Mouse (Mus musculus) adrenal gland, postnatal 10 days (tissue): Measurements from ENCODE around the gene Acot3. TPM values are rescaled to one million over a fixed set of nuclear protein-coding genes. Genes with fewer than 3 reads are reported as not detected.
A peak's percentile ranks its signal among the peaks of the same experiment; 100 is the strongest.
"Not testable (repeated sequence)": the region's sequence is repeated elsewhere in the genome, so short reads cannot be mapped to it uniquely, and the experiment has no call there.

Experiments
- DNase-seq: peaks from one replicate; pipeline ENCODE4 v3.0.0; 2021; ENCODE audit warnings: mixed read lengths
- total RNA-seq, 2 experiments: library from RNA; stranded (reverse); gene quantifications; 2 replicates each; pipeline ENCODE4 v1.2.3; 2021

Gene Acot3
- total RNA-seq, 2 experiments from 2014 or later = 2.5 to 3.4 TPM

DNA sequence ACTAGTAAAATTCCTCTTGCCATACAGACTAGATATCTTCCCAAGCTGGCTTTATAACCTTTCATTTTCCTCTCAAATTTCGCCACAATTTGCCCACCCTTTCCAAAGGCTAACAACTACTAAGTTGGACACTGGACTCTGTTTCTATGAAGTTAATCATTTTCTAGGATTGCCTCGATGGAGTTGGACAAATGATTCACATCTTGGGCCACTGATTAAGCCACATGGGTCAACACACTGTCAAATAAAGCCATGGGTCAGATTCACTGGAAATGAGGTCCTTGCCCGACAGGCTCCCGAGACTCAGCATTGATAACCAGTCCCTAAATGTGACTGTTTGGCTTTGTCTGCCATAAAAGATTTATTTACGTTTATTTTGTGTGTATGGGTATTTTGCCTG is 9.7 kb upstream of the Acot3 start:
- no peak for DNase-seq

DNA sequence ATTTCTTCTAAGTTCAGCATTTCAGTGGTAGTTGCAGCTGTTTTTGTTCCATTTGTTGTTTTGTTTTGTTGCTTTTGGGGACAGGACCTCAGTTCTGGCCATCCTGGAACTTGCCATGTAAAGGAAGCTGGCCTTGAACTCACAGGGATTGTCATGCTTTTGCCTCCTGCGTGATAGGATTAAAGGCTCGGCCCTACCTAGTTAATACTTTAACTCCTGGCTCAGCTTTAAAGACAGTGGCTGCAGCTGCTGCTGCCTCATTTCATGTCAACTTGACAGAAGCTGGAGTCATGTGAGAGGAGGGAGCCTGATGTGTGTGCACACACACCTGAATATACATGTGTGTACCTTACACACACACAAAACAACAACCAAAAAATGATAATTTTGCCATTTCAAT is 7.9 kb upstream of the Acot3 start:
- no peak for DNase-seq

GRCm38 (mm10) chr12:84046906-84047305 is 5.0 kb upstream of the Acot3 start:
- no peak for DNase-seq

GRCm38 (mm10) chr12:84050744-84051143 is 1.2 kb upstream of the Acot3 start:
- not testable (repeated sequence) for DNase-seq

DNA sequence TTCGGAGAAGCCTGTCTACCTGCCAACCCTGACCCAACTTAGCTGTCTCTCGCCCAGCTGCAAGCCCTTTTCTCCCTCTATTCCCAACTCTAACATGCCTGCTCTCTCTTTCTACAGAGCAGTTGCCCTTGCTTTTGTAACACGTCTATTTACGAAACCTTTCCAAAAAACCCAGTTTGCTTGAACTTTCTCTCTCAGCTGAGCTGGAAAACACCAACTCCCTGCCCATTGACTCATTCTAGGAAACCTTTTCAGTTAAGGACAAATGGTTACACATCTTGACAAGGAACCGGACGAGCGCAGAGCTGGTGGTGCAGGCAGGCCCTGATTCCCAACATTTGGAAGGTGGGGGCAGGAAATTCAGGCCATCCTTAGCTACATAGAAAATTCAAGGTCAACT is 665 bp downstream of the Acot3 start:
- DNase-seq = peak; percentile 28

GRCm38 (mm10) chr12:84053173-84053572 is 1.2 kb downstream of the Acot3 start:
- no peak for DNase-seq

DNA sequence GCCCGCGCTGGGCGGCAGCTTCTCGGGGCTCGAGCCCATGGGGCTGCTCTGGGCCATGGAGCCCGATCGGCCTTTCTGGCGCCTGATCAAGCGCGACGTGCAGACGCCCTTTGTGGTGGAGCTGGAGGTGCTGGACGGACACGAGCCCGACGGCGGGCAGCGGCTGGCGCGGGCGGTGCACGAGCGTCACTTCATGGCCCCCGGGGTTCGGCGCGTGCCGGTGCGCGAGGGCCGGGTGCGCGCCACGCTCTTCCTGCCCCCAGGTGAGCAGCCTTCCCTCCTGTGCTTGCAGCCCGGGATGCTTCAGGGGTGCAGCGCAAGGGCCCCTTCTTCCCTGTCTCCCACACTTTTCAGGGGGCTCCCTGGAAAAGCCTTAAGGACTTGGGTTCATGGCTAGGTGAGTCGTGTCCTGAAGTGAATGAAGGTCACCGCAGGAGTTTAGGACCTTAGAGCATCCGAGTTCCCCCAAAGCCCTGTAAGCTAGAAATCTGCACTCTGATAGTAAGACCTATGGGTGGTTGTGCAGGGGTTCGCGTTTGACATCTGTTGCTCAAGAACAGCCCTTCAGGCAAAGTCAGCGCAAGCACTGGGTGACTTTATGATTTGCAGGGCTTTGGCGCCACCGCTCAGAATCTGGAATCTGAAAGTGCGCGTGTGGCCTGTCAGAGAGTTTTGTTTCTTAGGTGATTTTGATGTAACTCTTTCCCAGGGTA is 1.9 kb downstream of the Acot3 start:
- DNase-seq = peak; percentile 41

GRCm38 (mm10) chr12:84060946-84061345 is 9.0 kb downstream of the Acot3 start:
- no peak for DNase-seq

DNA sequence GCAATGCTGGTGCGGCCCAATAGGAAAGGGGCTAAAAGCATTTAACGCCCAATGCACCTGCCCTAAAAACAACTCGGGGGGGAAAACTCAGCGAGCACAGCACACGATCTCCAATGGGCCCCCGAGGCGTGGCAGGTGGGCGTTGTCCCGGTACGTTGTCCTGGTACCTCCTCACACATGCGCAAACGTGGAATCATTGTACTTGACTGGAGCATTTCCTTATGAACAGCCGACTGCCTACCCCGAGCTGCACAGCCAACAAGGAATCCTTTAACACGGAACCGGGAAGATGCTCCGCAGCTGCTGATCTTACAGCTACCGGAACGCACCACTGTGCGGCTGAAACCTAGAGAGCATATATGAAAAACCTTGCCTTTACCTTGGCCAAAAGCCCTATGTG is 10.4 kb downstream of the Acot3 start:
- DNase-seq = no peak

- peak; percentile 42 for DNase-seq
Measured at GRCm38 (mm10) chr12:84063228-84063627, 11.3 kb downstream of the Acot3 start.

DNA sequence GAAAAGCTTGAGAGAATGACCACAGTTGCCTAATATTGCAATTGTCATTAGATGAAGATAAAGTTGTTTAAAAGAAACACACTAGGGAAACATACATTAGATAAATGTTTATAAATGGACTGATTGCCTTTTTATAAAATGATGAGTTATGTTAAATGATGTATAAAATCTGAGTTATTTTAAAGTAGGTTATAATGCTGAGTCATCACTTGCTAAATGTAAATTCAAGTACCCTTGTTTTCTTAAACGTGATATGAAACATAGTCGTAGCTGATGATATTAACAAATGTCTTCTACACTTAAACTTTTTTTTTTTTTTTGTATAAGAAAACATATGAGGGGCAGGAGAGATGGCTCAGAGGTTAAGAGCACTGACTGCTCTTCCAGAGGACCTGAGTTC is 11.9 kb downstream of the Acot3 start:
- DNase-seq = no peak

DNA sequence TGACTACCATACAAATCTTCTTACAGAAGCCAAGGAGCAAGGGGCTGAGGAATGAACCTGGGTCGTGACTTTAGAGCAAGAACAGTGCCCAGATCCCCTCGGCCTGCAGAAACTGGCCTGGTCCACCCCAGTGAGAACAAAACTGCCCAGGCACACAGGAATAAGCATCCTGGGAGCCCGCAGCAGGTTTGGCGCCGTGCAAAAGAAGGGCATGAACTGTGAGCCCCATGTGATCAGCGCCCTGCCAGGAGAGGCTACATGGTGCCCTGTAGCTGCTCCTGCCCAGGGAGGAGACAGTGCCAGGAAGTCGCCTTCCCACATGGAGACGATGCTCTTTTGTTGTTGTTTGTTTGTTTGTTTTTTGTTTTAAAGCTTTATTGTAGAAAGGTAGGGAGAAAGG is 12.7 kb downstream of the Acot3 start:
- no peak for DNase-seq

GRCm38 (mm10) chr12:84067752-84068151 is 15.8 kb downstream of the Acot3 start:
- DNase-seq = no peak

DNA sequence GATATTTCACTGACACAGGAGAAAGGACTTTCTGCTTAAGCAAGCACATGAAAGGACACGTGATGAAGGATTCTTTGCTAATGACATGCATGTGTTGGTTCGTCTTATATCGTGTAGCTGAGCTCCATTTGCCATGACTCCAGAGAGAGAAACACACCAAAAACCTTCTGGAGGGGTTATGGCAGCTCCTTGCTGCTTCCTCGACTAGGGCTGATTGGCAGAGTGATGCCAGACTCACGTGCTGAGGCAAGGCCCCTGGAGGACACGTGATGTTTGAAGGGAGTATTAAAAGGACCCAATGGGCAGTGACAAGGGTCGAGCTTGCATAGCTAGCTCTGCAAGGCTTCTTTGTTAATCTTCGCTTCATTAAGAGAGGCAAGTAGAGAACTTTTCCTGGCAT is 16.4 kb downstream of the Acot3 start:
- DNase-seq = no peak

DNA sequence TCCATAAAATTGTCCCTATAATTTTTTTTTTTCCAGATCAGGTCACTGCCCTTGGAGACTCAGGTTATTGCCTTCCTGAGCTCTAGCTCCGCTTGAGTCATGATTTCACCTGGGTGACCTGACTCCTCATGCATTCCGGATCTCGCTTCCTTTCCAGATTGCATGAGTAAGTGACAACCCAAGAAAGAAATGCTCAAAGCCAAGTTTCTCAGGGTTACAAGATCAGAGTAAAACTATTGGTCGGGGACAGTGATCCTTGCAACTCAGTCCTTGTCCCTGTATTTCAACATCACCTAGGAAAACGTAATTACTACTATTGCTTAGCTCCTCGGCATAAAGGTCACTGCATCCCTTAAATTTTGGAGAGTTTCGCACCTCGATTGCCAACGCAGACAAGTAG is 17.0 kb downstream of the Acot3 start, which contains the start of gene Acot5:
Gene Acot5 (plus strand): TSS at position 340 of the 400 bp plus-strand sequence.
- no peak for DNase-seq

GRCm38 (mm10) chr12:84069582-84069981 is 17.6 kb downstream of the Acot3 start:
- DNase-seq = peak; percentile 58

GRCm38 (mm10) chr12:84071696-84072095 is 19.8 kb downstream of the Acot3 start:
- DNase-seq = no peak

- DNase-seq = no peak
Measured at GRCm38 (mm10) chr12:84077371-84077990, 25.5 kb downstream of the Acot3 start.

GRCm38 (mm10) chr12:84083842-84084241 is 31.9 kb downstream of the Acot3 start:
- DNase-seq = no peak

DNA sequence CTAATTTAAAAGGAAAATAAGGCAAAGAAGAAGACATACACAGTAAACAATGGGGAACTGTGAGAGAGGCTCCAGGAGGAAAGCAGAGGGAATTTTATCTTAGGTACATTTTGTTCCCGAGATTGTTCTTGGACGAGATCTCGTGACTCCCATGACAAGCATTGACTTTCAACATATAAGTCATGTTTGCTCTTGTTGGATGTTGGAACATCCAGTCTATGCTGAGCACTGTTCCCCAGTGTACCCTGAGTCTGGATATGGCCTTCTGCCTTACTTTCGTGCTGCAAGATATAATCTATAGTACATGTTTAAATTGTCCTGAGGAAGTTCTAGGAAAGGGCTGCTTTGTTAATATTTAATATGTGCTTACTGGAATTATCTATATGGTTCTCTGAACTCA is 32.6 kb downstream of the Acot3 start:
- no peak for DNase-seq

- DNase-seq = not testable (repeated sequence)
Measured at GRCm38 (mm10) chr12:84094666-84095065, 42.7 kb downstream of the Acot3 start.

DNA sequence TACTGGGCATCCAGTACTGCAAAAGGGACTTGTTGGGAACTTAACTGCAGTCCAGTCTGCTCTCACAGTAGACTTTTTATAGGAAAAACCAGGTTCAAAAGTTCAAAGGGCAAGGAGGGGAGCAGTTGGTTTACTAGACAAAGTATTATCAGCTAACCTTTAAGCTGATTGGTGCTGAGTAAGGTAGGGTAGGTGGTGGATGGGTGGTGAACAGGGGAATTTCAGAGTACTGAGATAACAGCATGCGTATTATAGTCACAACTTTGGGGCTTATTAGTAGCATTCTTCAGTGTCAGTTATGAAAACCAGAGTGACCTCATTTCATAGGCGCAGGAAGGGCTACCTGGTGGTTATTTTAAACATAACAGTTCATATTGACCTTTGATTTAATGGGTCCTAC is 47.7 kb downstream of the Acot3 start:
- no peak for DNase-seq

- DNase-seq = peak; percentile 20
Measured at GRCm38 (mm10) chr12:84100071-84100470, 48.1 kb downstream of the Acot3 start.
